Mouse (Mus musculus) heart, embryonic 11.5 days (tissue): ENCODE measurements around the gene Ticrr. TPM values are rescaled to one million over a fixed set of nuclear protein-coding genes. Genes with fewer than 3 reads are reported as not detected.

Experiments used
- ATAC-seq: fragments of 200-750 bp; cut with Nextera tagmentation; replicated peaks from 2 replicates; pipeline ENCODE4 v1.8.0; 2017; ENCODE audit warnings: moderate library complexity; ENCODE audit not compliant: insufficient number of reproducible peaks, low FRiP score, low TSS enrichment
- H3K27ac ChIP-seq: fragments of 300-500 bp; sonication (generic); 2 replicates; pipeline ENCODE4 v1.5.1; 2014; ENCODE audit warnings: mild to moderate bottlenecking, low read depth, low read length
- H3K27me3 ChIP-seq: fragments of 300-500 bp; sonication (generic); 2 replicates; pipeline ENCODE4 v1.6.1; 2014; ENCODE audit warnings: mild to moderate bottlenecking, low read length, mixed read lengths; ENCODE audit not compliant: control insufficient read depth, insufficient read depth
- H3K36me3 ChIP-seq: fragments of 300-500 bp; sonication (generic); 2 replicates; pipeline ENCODE4 v1.6.1; 2014; ENCODE audit warnings: mild to moderate bottlenecking, low read length, moderate library complexity, mixed read lengths; ENCODE audit not compliant: control insufficient read depth, insufficient read depth
- H3K4me1 ChIP-seq: fragments of 300-500 bp; sonication (generic); 2 replicates; pipeline ENCODE4 v1.6.1; 2014; ENCODE audit warnings: low read length; ENCODE audit not compliant: control insufficient read depth, insufficient read depth
- H3K4me2 ChIP-seq: fragments of 300-500 bp; sonication (generic); 2 replicates; pipeline ENCODE4 v1.6.1; 2014; ENCODE audit warnings: mild to moderate bottlenecking, moderate library complexity
- H3K4me3 ChIP-seq: fragments of 300-500 bp; sonication (generic); 2 replicates; pipeline ENCODE4 v1.5.1; 2014; ENCODE audit warnings: low read depth, low read length
- H3K9ac ChIP-seq: fragments of 300-500 bp; sonication (generic); 2 replicates; pipeline ENCODE4 v1.6.1; 2014; ENCODE audit warnings: mild to moderate bottlenecking, low read depth, low read length, moderate library complexity
- H3K9me3 ChIP-seq: fragments of 300-500 bp; sonication (generic); replicated peaks from 2 replicates; pipeline ENCODE4 v1.6.1; 2016; ENCODE audit warnings: low read length; ENCODE audit not compliant: control insufficient read depth
- WGBS: fragments of 180-500 bp; shearing (Covaris S2); extraction: QIAGEN DNeasy Blood & Tissue Kit; methylation state at CpG from one replicate; pipeline ENCODE4 v1.1.7; 2014; ENCODE audit not compliant: insufficient replicate concordance; 5-methylcytosine and 5-hydroxymethylcytosine counted together
- polyA plus RNA-seq: library from polyadenylated mRNA; unstranded; fragments of >200 nt; fragmentation: Nextera tagmentation; extraction: Ambion mirVana; gene quantifications from 2 replicates; pipeline ENCODE4 v1.2.1, GENCODE M21; 2014

Ticrr gene
- polyA plus RNA-seq, 1 experiment from 2014 or later: 9.8 TPM

DNA sequence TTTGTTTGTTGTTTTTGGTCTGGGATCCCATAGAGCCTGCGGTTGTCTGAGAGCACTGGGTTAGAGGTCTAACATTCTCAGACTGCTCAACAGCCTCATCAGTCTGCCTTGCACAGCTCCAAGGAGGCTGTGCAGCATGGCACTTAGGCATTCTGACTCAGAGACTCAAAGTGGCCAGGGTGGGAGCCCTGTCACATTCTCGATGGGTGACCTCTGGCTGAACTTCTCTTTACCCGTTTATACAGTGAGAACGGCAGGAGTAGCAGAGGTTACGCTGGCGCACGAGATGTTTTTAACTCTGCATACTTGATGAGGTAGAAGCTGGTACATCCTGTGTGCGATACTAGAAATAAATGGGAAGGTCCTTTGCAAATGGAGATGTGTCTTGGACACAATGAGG, 36.9 kb upstream of the Ticrr start:
- H3K27me3 ChIP-seq: peaks cover 16% of the 10 kb centered on the region
- no peak overlapping the region for H3K27ac ChIP-seq
- no peaks in the 10 kb centered on the region for H3K4me1 ChIP-seq
- H3K9ac ChIP-seq: no peak overlapping the region
- no peak overlapping the region for H3K4me3 ChIP-seq
- H3K4me2 ChIP-seq: no peak overlapping the region
- H3K9me3 ChIP-seq: no peaks in the 10 kb centered on the region
- no peak for ATAC-seq
- H3K36me3 ChIP-seq: no peaks in the 10 kb centered on the region
- WGBS: 60% methylated on average over 8 of the region's 8 CpGs

GRCm38 (mm10) chr7:79626170-79626569, 33.8 kb upstream of the Ticrr start:
- no peak overlapping the region for H3K27ac ChIP-seq

DNA sequence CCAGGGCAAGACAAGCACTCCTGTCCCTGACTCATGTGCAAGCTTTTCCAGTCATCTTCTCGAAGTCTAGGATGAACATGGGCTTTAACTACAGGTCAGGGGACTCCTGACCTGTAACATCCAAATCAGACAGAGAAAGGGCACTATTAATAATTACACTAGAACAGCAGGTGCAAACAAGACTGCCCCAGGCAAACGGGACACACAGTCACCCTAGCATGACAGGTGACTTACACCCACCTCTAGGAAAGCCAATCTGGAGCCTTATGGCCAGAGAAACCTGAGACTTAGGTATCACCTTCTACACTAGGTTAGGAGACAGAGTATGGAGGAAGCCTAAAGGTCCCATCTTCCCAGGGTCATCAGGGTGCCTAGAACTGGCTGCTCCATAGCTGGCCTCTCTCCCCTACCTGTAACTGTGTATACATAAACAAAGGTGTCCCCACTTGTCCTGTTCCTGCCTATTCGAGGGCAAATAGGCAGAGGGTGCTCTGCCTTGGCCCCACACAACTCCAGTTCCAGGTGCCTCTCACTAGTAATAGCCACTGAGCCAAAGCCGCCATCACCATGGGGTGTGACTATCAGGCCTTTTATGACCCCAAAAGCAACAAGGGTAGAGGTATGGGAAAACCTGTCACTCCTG, 31.6 kb upstream of the Ticrr start:
- no peak for ATAC-seq
- Histone ChIP-seq H3K4me2 (no peak overlapping the region), H3K4me1 (no peaks in the 10 kb centered on the region), H3K9me3 (no peaks in the 10 kb centered on the region), H3K36me3 (no peaks in the 10 kb centered on the region), H3K9ac (no peak overlapping the region), H3K27me3 (peaks cover 10% of the 10 kb centered on the region), H3K4me3 (no peak overlapping the region), H3K27ac (no peak overlapping the region)
- 67% methylated on average over 4 of the region's 4 CpGs for whole genome bisulfite sequencing

More at GRCm38 (mm10) chr7:79626170-79626569, 33.8 kb upstream of the Ticrr start:
- 66% methylated on average over 5 of the region's 5 CpGs for WGBS
- Histone ChIP-seq H3K9ac (no peak overlapping the region), H3K4me1 (no peaks in the 10 kb centered on the region), H3K9me3 (no peaks in the 10 kb centered on the region), H3K27me3 (peaks cover 8% of the 10 kb centered on the region), H3K36me3 (no peaks in the 10 kb centered on the region), H3K4me3 (no peak overlapping the region), H3K4me2 (no peak overlapping the region)
- ATAC-seq: no peak

- ATAC-seq: no peak
- H3K9me3 ChIP-seq: no peaks in the 10 kb centered on the region
Observed at GRCm38 (mm10) chr7:79631773-79632348, 28.1 kb upstream of the Ticrr start.

DNA sequence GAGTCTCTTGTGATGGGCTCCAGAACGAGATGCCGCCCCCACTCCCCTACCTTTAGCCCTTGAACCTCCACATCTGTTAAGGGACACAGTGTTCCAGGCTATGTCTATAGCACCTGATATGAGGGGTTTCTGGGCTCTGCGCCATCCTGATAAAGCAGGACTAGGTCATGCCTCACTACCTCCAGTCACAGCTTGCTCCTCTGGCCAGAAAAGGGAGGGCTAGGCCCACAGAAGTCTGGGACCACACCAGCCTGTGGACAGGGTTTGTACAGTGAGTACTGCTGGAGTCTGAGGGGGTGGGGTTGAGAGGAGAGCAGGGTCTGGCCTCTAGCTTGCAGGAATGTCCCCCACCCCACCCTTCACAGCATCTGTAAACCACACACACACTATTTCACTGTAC, 12.8 kb upstream of the Ticrr start:
- Histone ChIP-seq H3K4me3 (no peak overlapping the region), H3K27ac (no peak overlapping the region), H3K27me3 (no peaks in the 10 kb centered on the region), H3K36me3 (no peaks in the 10 kb centered on the region), H3K4me1 (no peaks in the 10 kb centered on the region), H3K9ac (no peak overlapping the region), H3K9me3 (no peaks in the 10 kb centered on the region), H3K4me2 (no peak overlapping the region)
- no peak for ATAC-seq
- 70% methylated on average over 3 of the region's 3 CpGs for WGBS

More at GRCm38 (mm10) chr7:79631773-79632348, 28.1 kb upstream of the Ticrr start:
- H3K4me2 ChIP-seq: no peak overlapping the region
- no peak overlapping the region for H3K27ac ChIP-seq
- H3K36me3 ChIP-seq: no peaks in the 10 kb centered on the region
- H3K9ac ChIP-seq: no peak overlapping the region
- H3K4me1 ChIP-seq: no peaks in the 10 kb centered on the region
- no peak overlapping the region for H3K4me3 ChIP-seq
- peaks cover 10% of the 10 kb centered on the region for H3K27me3 ChIP-seq
- 24% methylated on average over 13 of the region's 13 CpGs for WGBS

DNA sequence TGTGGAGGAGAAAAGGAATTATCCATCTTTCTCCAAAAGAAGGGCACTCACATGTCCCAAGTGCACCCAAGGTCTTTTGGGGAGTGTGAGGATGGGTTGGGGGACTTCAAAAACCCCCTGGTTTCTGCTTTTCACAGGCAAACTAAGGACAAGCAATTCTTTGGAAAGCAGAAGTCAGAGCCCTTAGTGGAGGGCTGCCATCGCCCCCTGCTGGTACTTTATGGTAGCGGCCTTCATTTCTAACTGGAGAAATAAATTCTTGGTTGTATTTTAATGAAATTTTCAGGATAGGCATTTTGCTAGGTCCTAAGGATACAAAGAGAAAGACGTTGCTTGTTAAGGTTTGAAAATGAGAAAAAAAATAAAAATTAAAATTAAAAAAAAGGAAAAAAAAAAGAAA, 11.0 kb upstream of the Ticrr start:
- no peaks in the 10 kb centered on the region for H3K9me3 ChIP-seq
- no peaks in the 10 kb centered on the region for H3K36me3 ChIP-seq
- H3K4me3 ChIP-seq: no peak overlapping the region
- no peaks in the 10 kb centered on the region for H3K27me3 ChIP-seq
- no peak for ATAC-seq
- no peaks in the 10 kb centered on the region for H3K4me1 ChIP-seq
- no peak overlapping the region for H3K27ac ChIP-seq
- no peak overlapping the region for H3K9ac ChIP-seq
- no peak overlapping the region for H3K4me2 ChIP-seq
- WGBS: 9% methylated on average over 3 of the region's 3 CpGs

GRCm38 (mm10) chr7:79654185-79654584, 5.8 kb upstream of the Ticrr start:
- no peaks in the 10 kb centered on the region for H3K27me3 ChIP-seq
- H3K4me1 ChIP-seq: no peaks in the 10 kb centered on the region
- H3K36me3 ChIP-seq: no peaks in the 10 kb centered on the region
- H3K9me3 ChIP-seq: no peaks in the 10 kb centered on the region
- H3K4me2 ChIP-seq: no peak overlapping the region
- 80% methylated on average over 1 of the region's 1 CpGs for WGBS
- no peak overlapping the region for H3K4me3 ChIP-seq
- no peak overlapping the region for H3K27ac ChIP-seq
- ATAC-seq: no peak
- H3K9ac ChIP-seq: no peak overlapping the region

- Histone ChIP-seq H3K27me3 (no peaks in the 10 kb centered on the region), H3K4me2 (no peak overlapping the region), H3K4me3 (no peak overlapping the region), H3K36me3 (no peaks in the 10 kb centered on the region), H3K4me1 (0 out of 2 replicates have a peak, but pooled peaks cover 3% of the 10 kb centered on the region), H3K27ac (no peak overlapping the region), H3K9ac (no peak overlapping the region), H3K9me3 (no peaks in the 10 kb centered on the region)
- WGBS: 46% methylated on average over 1 of the region's 1 CpGs
- no peak for ATAC-seq
Observed at GRCm38 (mm10) chr7:79654586-79654985, 5.4 kb upstream of the Ticrr start.
